Mouse (Mus musculus) liver, embryonic 14.5 days (tissue): ENCODE measurements at regions not wholly inside any gene's neighbourhood (a gene's known extent, or its start where the extent isn't known, plus 50 kb on each side); places are given as distances from the start of the nearest gene placed in this dataset.

Source experiments
- CTCF ChIP-seq: IDR thresholded peaks from 2 replicates; pipeline ENCODE4 v1.5.1; 2016; ENCODE audit warnings: antibody characterized with exemption, low read depth, control low read depth
- EP300 ChIP-seq: IDR thresholded peaks from 2 replicates; pipeline ENCODE4 v1.6.1; 2016; ENCODE audit warnings: antibody characterized with exemption, low read depth

GRCm38 (mm10) chrX:93049755-93050143 is 236.5 kb upstream of the Arx start:
- no peak for TF ChIP-seq EP300
- TF ChIP-seq CTCF: no peak
